Mouse (Mus musculus) kidney, adult 2 months (tissue): Measurements from ENCODE around the gene Mpp4. TPM values are rescaled to one million over a fixed set of nuclear protein-coding genes. Genes with fewer than 3 reads are reported as not detected.
A peak's percentile ranks its signal among the peaks of the same experiment; 100 is the strongest.

Source experiments
- DNase-seq: peaks from one replicate; pipeline ENCODE4 v3.0.0; 2021
- H3K27ac ChIP-seq: fragments of 200-500 bp; 2 replicates; pipeline ENCODE4 v1.5.1; 2012; ENCODE audit warnings: low read depth, low read length, control low read depth, inconsistent platforms; ENCODE audit not compliant: insufficient read depth
- H3K27me3 ChIP-seq: fragments of 200-500 bp; replicated peaks from 2 replicates; pipeline ENCODE4 v1.6.1; 2012; ENCODE audit warnings: mild to moderate bottlenecking, moderate library complexity, low read length, inconsistent platforms; ENCODE audit not compliant: control insufficient read depth, insufficient read depth
- H3K36me3 ChIP-seq: fragments of 200-500 bp; 2 replicates; pipeline ENCODE4 v1.6.1; 2012; ENCODE audit warnings: mild to moderate bottlenecking, moderate library complexity, low read length, inconsistent platforms; ENCODE audit not compliant: control insufficient read depth, insufficient read depth
- H3K4me1 ChIP-seq: fragments of 200-500 bp; 2 replicates; pipeline ENCODE4 v1.6.1; 2011; ENCODE audit warnings: low read length; ENCODE audit not compliant: control insufficient read depth, insufficient read depth
- H3K4me3 ChIP-seq: fragments of 200-500 bp; 2 replicates; pipeline ENCODE4 v1.5.1; 2011; ENCODE audit warnings: mild to moderate bottlenecking, low read depth, low read length, control low read depth; ENCODE audit not compliant: insufficient read depth
- CTCF ChIP-seq: fragments of 200-500 bp; conservative IDR thresholded peaks from 2 replicates; pipeline ENCODE4 v1.5.1; 2011; ENCODE audit warnings: low read depth, mild to moderate bottlenecking, control low read depth, low read length, moderate library complexity, mixed read lengths; ENCODE audit not compliant: insufficient read depth, insufficient read length
- POLR2A ChIP-seq: fragments of 200-500 bp; IDR thresholded peaks from one replicate; pipeline ENCODE4 v1.6.1; 2011; ENCODE audit warnings: low read depth, low read length, control low read depth
- WGBS: fragments of 180-500 bp; shearing (Covaris S2); methylation state at CpG from one replicate; pipeline ENCODE4 v1.1.7; 2018; 5-methylcytosine and 5-hydroxymethylcytosine counted together
- polyA plus RNA-seq: library from polyadenylated mRNA; depleted of rRNA; stranded (reverse); fragments of >200 nt; gene quantifications from 2 replicates; pipeline ENCODE4 v1.2.3, GENCODE M21; 2012

Gene Mpp4
- polyA plus RNA-seq, 1 experiment = 2.6 TPM

DNA sequence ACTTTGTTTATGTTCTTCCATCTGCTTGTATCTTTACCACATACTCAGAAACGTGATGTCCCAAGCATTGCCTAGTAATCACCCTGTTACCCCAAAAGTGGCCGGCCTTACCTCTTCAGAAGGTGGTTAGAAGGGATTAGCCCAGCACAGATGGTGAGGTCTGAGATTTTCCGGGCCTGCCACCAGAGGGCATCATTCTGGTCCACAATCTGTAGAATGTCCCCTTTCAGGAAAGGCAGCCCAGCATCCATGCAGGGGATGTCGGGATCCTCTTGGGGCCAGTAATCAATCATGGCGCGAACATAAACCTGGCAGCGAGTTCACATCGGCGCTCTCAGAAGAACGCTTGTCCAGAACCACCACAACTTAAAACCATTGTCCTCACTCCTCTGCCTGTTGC is 18.6 kb downstream of the Mpp4 start:
- peak; percentile 66 for DNase-seq
- no peaks in the 10 kb centered on the region for H3K4me1 ChIP-seq
- no peak overlapping the region for H3K27ac ChIP-seq
- no peaks in the 10 kb centered on the region for H3K27me3 ChIP-seq
- H3K4me3 ChIP-seq = no peak overlapping the region
- WGBS = 70% methylated on average over 10 of the region's 10 CpGs
- no peaks in the 10 kb centered on the region for H3K36me3 ChIP-seq
- TF ChIP-seq POLR2A (no peak), CTCF (peak; percentile 76)

DNA sequence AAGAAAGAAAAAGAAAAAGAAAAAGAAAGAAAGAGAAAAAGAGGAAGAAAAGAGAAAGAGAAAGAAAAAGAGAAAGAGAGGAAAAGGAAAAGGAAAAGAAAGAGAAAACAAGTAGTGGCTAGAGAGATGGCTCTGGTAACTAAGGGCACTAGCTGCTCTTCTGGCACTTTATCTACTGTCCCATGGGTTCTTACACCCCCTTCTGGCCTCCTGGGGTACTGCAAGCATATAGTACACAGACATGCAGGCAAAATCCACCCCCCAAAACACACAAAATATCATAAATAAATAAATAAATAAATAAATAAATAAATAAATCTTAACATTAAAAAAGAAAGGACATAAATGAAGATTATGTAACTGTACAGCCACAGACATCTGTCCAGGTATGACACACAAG is 20.4 kb downstream of the Mpp4 start:
- TF ChIP-seq POLR2A (no peak), CTCF (peak; percentile 76)
- no peaks in the 10 kb centered on the region for H3K4me1 ChIP-seq
- no peaks in the 10 kb centered on the region for H3K27me3 ChIP-seq
- H3K36me3 ChIP-seq = no peaks in the 10 kb centered on the region
- H3K4me3 ChIP-seq = no peak overlapping the region
- no peak overlapping the region for H3K27ac ChIP-seq
- peak; percentile 82 for DNase-seq

DNA sequence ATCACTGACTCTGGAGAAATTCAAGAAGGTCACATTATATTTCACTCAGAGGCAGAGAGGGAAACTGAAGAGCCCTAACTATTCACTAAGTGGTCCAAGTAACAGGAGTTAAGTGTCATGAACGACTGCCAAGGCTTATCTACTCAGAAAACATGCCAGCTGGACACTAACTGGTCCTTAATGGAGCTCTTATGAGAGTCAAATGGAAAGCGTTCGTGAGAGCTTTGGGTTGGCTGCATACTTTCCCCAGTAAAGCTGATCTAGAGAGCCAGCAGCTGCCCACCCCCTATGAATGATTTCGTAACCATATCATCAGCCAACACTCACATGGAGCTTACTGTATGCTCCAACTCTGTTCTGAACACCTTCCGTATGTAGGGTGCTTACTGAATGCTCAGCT is 28.8 kb downstream of the Mpp4 start:
- H3K27ac ChIP-seq = no peak overlapping the region
- no peak overlapping the region for H3K4me3 ChIP-seq
- H3K36me3 ChIP-seq = no peaks in the 10 kb centered on the region
- no peak for DNase-seq
- TF ChIP-seq CTCF (no peak), POLR2A (no peak)
- WGBS = 73% methylated on average over 5 of the region's 5 CpGs
- H3K4me1 ChIP-seq = no peaks in the 10 kb centered on the region
- H3K27me3 ChIP-seq = no peaks in the 10 kb centered on the region

- 49% methylated on average over 7 of the region's 7 CpGs for WGBS
- no peak for TF ChIP-seq CTCF
- TF ChIP-seq POLR2A = no peak
- H3K4me1 ChIP-seq = no peaks in the 10 kb centered on the region
Measured at GRCm38 (mm10) chr1:59128879-59129278, 34.3 kb downstream of the Mpp4 start.

DNA sequence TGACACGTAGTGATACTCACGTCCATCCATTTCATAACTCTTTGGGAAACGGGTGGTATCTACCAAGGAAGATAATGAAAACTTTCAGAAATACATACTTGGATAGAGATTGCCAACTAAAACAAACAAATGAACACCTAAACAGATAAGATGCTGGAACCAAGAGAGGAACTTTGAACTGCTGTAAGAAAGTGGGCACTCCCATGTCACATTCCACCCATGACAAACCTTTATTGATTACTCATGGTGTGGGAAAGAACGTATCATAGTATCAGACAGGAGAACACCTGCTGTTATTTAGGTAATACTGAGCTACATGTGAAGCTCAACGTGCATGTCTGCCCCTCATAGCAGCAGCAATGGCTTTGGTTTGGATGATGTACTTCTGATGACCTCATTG is 37.6 kb downstream of the Mpp4 start:
- H3K27ac ChIP-seq = no peak overlapping the region
- TF ChIP-seq CTCF (no peak), POLR2A (no peak)
- H3K36me3 ChIP-seq = no peaks in the 10 kb centered on the region
- no peaks in the 10 kb centered on the region for H3K27me3 ChIP-seq
- no peak overlapping the region for H3K4me3 ChIP-seq
- 81% methylated on average over 5 of the region's 5 CpGs for WGBS
- no peak for DNase-seq
- no peaks in the 10 kb centered on the region for H3K4me1 ChIP-seq

More at GRCm38 (mm10) chr1:59128879-59129278, 34.3 kb downstream of the Mpp4 start:
- H3K27me3 ChIP-seq = no peaks in the 10 kb centered on the region
- no peak overlapping the region for H3K4me3 ChIP-seq
- H3K27ac ChIP-seq = no peak overlapping the region
- no peak for DNase-seq
- no peaks in the 10 kb centered on the region for H3K36me3 ChIP-seq

GRCm38 (mm10) chr1:59119720-59120457 is 43.3 kb downstream of the Mpp4 start, which contains the start of gene Tmem237:
Gene Tmem237 (minus strand): TSS chr1:59120408.
- Histone ChIP-seq H3K4me3 (peak within 1 kb of the TSS; percentile 79), H3K36me3 (no peaks in the 10 kb centered on the region), H3K27ac (peak within 1 kb of the TSS; percentile 67), H3K27me3 (no peaks in the 10 kb centered on the region), H3K4me1 (no peaks in the 10 kb centered on the region)
- peak; percentile 95 for DNase-seq
- under 1% methylated on average over 74 of the region's 74 CpGs for WGBS
- TF ChIP-seq CTCF = no peak
- no peak for TF ChIP-seq POLR2A

GRCm38 (mm10) chr1:59110524-59110923 is 52.7 kb downstream of the Mpp4 start:
- Histone ChIP-seq H3K27ac (no peak overlapping the region), H3K27me3 (no peaks in the 10 kb centered on the region), H3K4me1 (peaks cover 7% of the 10 kb centered on the region; the same call in 1 of the 2 replicates), H3K36me3 (peaks cover 3% of the 10 kb centered on the region; the same call in 1 of the 2 replicates), H3K4me3 (no peak overlapping the region)
- DNase-seq = peak; percentile 68
- TF ChIP-seq POLR2A (no peak), CTCF (0 out of 2 replicates have a peak, but pooled peaks have one; percentile 9)
- 66% methylated on average over 8 of the region's 8 CpGs for WGBS
